8 mouse cellular contexts compared by ENCODE assay signal in the genomic region with DNA sequence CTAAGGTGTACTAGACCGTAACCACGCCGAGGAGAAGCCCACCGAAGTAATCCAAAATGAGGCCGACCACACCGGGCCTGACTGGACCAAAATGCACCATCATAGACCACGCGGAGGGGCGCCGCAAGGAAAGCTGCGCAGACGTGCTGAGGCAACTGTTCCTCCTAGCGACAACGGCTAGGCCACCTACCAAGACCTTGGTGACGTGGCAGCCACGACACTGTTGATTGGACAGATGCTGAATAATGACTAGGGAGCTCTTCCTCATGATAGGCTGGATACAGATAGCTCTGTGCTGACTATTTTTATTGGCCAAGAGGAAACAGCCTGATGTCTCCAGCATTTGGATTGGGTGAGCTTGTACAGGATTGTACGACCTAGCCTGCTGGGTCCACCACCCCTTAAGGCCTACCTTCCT.
DNase-seq lines count a peak whose midpoint lies in the region; ATAC-seq and TF ChIP-seq lines count a peak whose summit lies in the region.

No protein-coding gene starts in this region.

- H3K27ac ChIP-seq in forebrain, embryonic 10.5 days = peak overlapping the region; percentile 87
- peak overlapping the region; percentile 81 for H3K27ac ChIP-seq in heart, embryonic 15.5 days
- H3K27ac ChIP-seq in liver, embryonic 14.5 days = peak overlapping the region; percentile 72
- peak overlapping the region; percentile 47; the same call in 1 of the 2 replicates for H3K27ac ChIP-seq in neural tube, embryonic 11.5 days (ENCODE audit: low read depth, low read length)
- H3K27ac ChIP-seq in stomach, postnatal 0 days (replicated peaks) = peak overlapping the region; percentile 73

- peak; percentile 83 to 86 for DNase-seq in CD8-positive naive resting alpha-beta T cell, adult 2 months (ENCODE audit: low read depth in 2 of 2, low spot score in 2 of 2)
- peak; percentile 86 for DNase-seq in c-Kit-positive CD71-negative TER-119-negative erythroid progenitor cells, embryonic 14.5 days (ENCODE audit: low read depth)
- peak; percentile 88 for DNase-seq in forebrain, embryonic 10.5 days (ENCODE audit: extremely low spot score, low spot score)
- DNase-seq in kidney, postnatal 25 days = peak; percentile 91 to 95
- peak; percentile 89 to 92 (median 89) for DNase-seq in liver, embryonic 14.5 days (ENCODE audit: low read depth in 3 of 3, low spot score in 3 of 3)
- DNase-seq in neural tube, embryonic 11.5 days (ENCODE audit: low spot score) = peak; percentile 89
- DNase-seq in stomach, postnatal 0 days (ENCODE audit: low spot score) = peak; percentile 87

- ATAC-seq in heart, embryonic 15.5 days (replicated peaks; ENCODE audit: insufficient number of reproducible peaks, insufficient read depth, low FRiP score, low read depth) = peak; percentile 93
- peak; percentile 96 for ATAC-seq in liver, embryonic 14.5 days (ENCODE audit: insufficient read depth)
- peak; percentile 98 for ATAC-seq in neural tube, embryonic 11.5 days (ENCODE audit: insufficient read depth, low FRiP score, low TSS enrichment)
- peak; percentile 96 for ATAC-seq in stomach, postnatal 0 days (ENCODE audit: low FRiP score, low TSS enrichment)

- TF ChIP-seq EP300 in liver, embryonic 14.5 days (IDR thresholded peaks at IDR 0.05; ENCODE audit: low read depth) = no peak
- TF ChIP-seq EP300 in stomach, postnatal 0 days (optimal IDR thresholded peaks at IDR 0.05) = no peak

- peak overlapping the region; percentile 69 for H3K9ac ChIP-seq in heart, embryonic 15.5 days
- peak overlapping the region; percentile 79 for H3K9ac ChIP-seq in liver, embryonic 14.5 days (replicated peaks)
- peak overlapping the region; percentile 58 for H3K9ac ChIP-seq in neural tube, embryonic 11.5 days (ENCODE audit: low read length)
- H3K9ac ChIP-seq in stomach, postnatal 0 days (ENCODE audit: low read length) = peak overlapping the region; percentile 61

- peaks cover 39% of the 10 kb centered on the region for H3K4me1 ChIP-seq in forebrain, embryonic 10.5 days
- H3K4me1 ChIP-seq in heart, embryonic 15.5 days (replicated peaks) = peaks cover 27% of the 10 kb centered on the region
- peaks cover 0 to 8% of the 10 kb centered on the region in 2 experiments; a peak in 2 of 4 replicates for H3K4me1 ChIP-seq in liver, embryonic 14.5 days (replicated peaks; ENCODE audit: control insufficient read depth in 2 of 2, insufficient read depth in 2 of 2, low read length in 1 of 2)
- H3K4me1 ChIP-seq in neural tube, embryonic 11.5 days (ENCODE audit: control insufficient read depth, insufficient read depth, low read length) = peaks cover 6% of the 10 kb centered on the region
- H3K4me1 ChIP-seq in stomach, postnatal 0 days (replicated peaks; ENCODE audit: control insufficient read depth, insufficient read depth) = peaks cover 5% of the 10 kb centered on the region; the same call in 1 of the 2 replicates

- peaks cover 7% of the 10 kb centered on the region for H3K36me3 ChIP-seq in forebrain, embryonic 10.5 days (replicated peaks)
- peaks cover 5% of the 10 kb centered on the region; the same call in 1 of the 2 replicates for H3K36me3 ChIP-seq in heart, embryonic 15.5 days
- no peaks in the 10 kb centered on the region for H3K36me3 ChIP-seq in liver, embryonic 14.5 days (replicated peaks; ENCODE audit: control insufficient read depth, insufficient read depth, low read depth)
- H3K36me3 ChIP-seq in neural tube, embryonic 11.5 days (ENCODE audit: control insufficient read depth, insufficient read depth, low read length) = no peaks in the 10 kb centered on the region
- H3K36me3 ChIP-seq in stomach, postnatal 0 days (ENCODE audit: control insufficient read depth, insufficient read depth, low read length) = no peaks in the 10 kb centered on the region; the same call in 1 of the 2 replicates

- peak overlapping the region; percentile 48 for H3K4me2 ChIP-seq in heart, embryonic 15.5 days
- H3K4me2 ChIP-seq in liver, embryonic 14.5 days (ENCODE audit: low read depth) = peak overlapping the region; percentile 63
- peak overlapping the region; percentile 68 for H3K4me2 ChIP-seq in neural tube, embryonic 11.5 days (ENCODE audit: low read depth)
- H3K4me2 ChIP-seq in stomach, postnatal 0 days (replicated peaks; ENCODE audit: low read depth) = peak overlapping the region; percentile 51

- WGBS in forebrain, embryonic 10.5 days = 49% methylated on average over 17 of the region's 17 CpGs
- 54% methylated on average over 17 of the region's 17 CpGs for WGBS in heart, embryonic 15.5 days
- WGBS in liver, embryonic 14.5 days (ENCODE audit: insufficient replicate concordance) = 35% methylated on average over 17 of the region's 17 CpGs
- WGBS in neural tube, embryonic 11.5 days = 39% methylated on average over 17 of the region's 17 CpGs
- 56% methylated on average over 17 of the region's 17 CpGs for WGBS in stomach, postnatal 0 days

- peak; percentile 15; the same call in 1 of the 2 replicates for TF ChIP-seq CTCF in liver, embryonic 14.5 days (IDR thresholded peaks at IDR 0.05; ENCODE audit: low read depth)
- peak; percentile 23 for TF ChIP-seq CTCF in stomach, postnatal 0 days (IDR thresholded peaks at IDR 0.05; ENCODE audit: low read depth)

- peaks cover 18% of the 10 kb centered on the region for H3K9me3 ChIP-seq in forebrain, embryonic 10.5 days
- H3K9me3 ChIP-seq in heart, embryonic 15.5 days (replicated peaks) = 0 out of 2 replicates have a peak, but pooled peaks cover 3% of the 10 kb centered on the region
- no peaks in the 10 kb centered on the region for H3K9me3 ChIP-seq in liver, embryonic 14.5 days (ENCODE audit: control insufficient read depth, low read length)
- no peaks in the 10 kb centered on the region for H3K9me3 ChIP-seq in neural tube, embryonic 11.5 days (ENCODE audit: control insufficient read depth, low read length)
- no peaks in the 10 kb centered on the region for H3K9me3 ChIP-seq in stomach, postnatal 0 days (ENCODE audit: control insufficient read depth, low read length)

- H3K4me3 ChIP-seq in forebrain, embryonic 10.5 days = peak overlapping the region; percentile 65
- H3K4me3 ChIP-seq in heart, embryonic 15.5 days = peak overlapping the region; percentile 62
- peak overlapping the region; percentile 73 to 95 for H3K4me3 ChIP-seq in liver, embryonic 14.5 days (ENCODE audit: insufficient read depth in 1 of 2, low read depth in 2 of 2, low read length in 2 of 2)
- H3K4me3 ChIP-seq in neural tube, embryonic 11.5 days (ENCODE audit: low read depth, low read length) = peak overlapping the region; percentile 43
- peak overlapping the region; percentile 46 for H3K4me3 ChIP-seq in stomach, postnatal 0 days (ENCODE audit: low read depth, low read length)

- peaks cover 10% of the 10 kb centered on the region; the same call in 1 of the 2 replicates for H3K27me3 ChIP-seq in forebrain, embryonic 10.5 days (ENCODE audit: poor library complexity, severe bottlenecking)
- no peaks in the 10 kb centered on the region for H3K27me3 ChIP-seq in heart, embryonic 15.5 days
- no peaks in the 10 kb centered on the region for H3K27me3 ChIP-seq in liver, embryonic 14.5 days (ENCODE audit: control insufficient read depth, insufficient read depth, low read length)
- no peaks in the 10 kb centered on the region for H3K27me3 ChIP-seq in neural tube, embryonic 11.5 days (ENCODE audit: control insufficient read depth, insufficient read depth, low read length)
- no peaks in the 10 kb centered on the region for H3K27me3 ChIP-seq in stomach, postnatal 0 days (ENCODE audit: control insufficient read depth, insufficient read depth, low read length)

Comparison
In these comparisons a context has a peak if more than half of its experiments do, and no peak if none do; other contexts are left out.
1. Peak in every context shown above with its lines: DNase-seq, ATAC-seq, H3K4me3 ChIP-seq and H3K27ac ChIP-seq.